In the genomic region with DNA sequence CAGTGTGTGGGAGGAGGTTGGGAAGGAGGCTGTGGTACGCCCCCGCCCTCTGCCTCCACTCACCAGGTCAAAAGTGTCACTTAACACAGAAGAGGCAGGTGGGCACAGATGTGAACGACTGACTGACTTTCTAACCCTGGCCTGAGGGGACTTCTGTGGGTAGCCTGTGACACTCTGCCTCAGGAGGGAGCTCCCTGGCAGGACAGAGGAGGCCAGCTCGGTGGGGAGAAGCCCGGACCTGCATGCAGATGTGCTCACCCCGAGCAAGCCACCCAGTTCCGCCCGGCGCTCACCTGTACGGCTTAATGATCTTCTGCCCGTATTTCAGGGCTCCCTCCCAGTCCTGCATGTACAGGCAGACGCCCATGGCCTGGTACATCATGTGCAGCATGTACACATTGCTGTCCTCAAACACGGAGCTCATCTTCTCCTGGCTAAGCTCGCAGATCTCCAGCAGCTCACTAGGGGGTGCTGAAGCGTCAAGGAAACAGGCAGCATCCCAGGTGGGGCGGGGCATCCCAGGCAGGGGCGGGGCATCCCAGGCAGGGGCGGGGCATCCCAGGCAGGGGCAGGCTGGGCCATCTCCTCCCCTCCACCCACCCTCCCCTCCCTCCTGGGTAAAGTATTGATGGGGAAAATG, we compare ENCODE assay signal across 9 mouse cellular contexts. TPM values are rescaled to one million over a fixed set of nuclear protein-coding genes. Genes with fewer than 3 reads are reported as not detected.
DNase-seq lines count a peak whose midpoint lies in the region; ATAC-seq and TF ChIP-seq lines count a peak whose summit lies in the region.
"Had no signal": no experiment of that assay in that cellular context is flagged by ENCODE, and none has a peak within 500 bp of the region (broad histone marks: within the 10 kb centered on the region; RNA-seq: fewer than 3 reads in every experiment).

No protein-coding gene starts in this region.

- H3K27ac ChIP-seq in thymus, adult 2 months (ENCODE audit: control insufficient read depth, insufficient read depth, low read length): no peak overlapping the region
- no peak overlapping the region for H3K27ac ChIP-seq in liver, embryonic 12.5 days
- H3K27ac ChIP-seq: embryonic facial prominence, embryonic 13.5 days had no signal

- H3K9me3 ChIP-seq in liver, embryonic 12.5 days (replicated peaks): no peaks in the 10 kb centered on the region
- H3K9me3 ChIP-seq: embryonic facial prominence, embryonic 13.5 days had no signal

- ATAC-seq in liver, embryonic 12.5 days: peak; percentile 11; the same call in 1 of the 2 replicates

- no peak for TF ChIP-seq CTCF in thymus, adult 2 months (IDR thresholded peaks at IDR 0.05; ENCODE audit: borderline replicate concordance, control insufficient read depth, extremely low read depth, insufficient read depth, low read length, poor library complexity)

- peak; percentile 67 for DNase-seq in thymus, adult 2 months
- no peak for DNase-seq in thymus, postnatal 0 days (ENCODE audit: low spot score)
- DNase-seq in cerebellum, adult 18-20 months: peak; percentile 43 to 56
- DNase-seq in gastrocnemius, postnatal 10 days: peak; percentile 78
- DNase-seq in kidney, postnatal 36 days: peak; percentile 63 to 84
- DNase-seq in retina, postnatal 1 day: peak; percentile 69
- no peak for DNase-seq in T-cell, adult 2 months (ENCODE audit: low spot score)

- H3K27me3 ChIP-seq in thymus, adult 2 months (ENCODE audit: control insufficient read depth, insufficient read depth, low read length): no peaks in the 10 kb centered on the region
- H3K27me3 ChIP-seq in liver, embryonic 12.5 days (replicated peaks): no peaks in the 10 kb centered on the region
- H3K27me3 ChIP-seq: embryonic facial prominence, embryonic 13.5 days had no signal

- no peaks in the 10 kb centered on the region for H3K36me3 ChIP-seq in thymus, adult 2 months (ENCODE audit: control insufficient read depth, insufficient read depth, low read length)
- peaks cover 52% of the 10 kb centered on the region for H3K36me3 ChIP-seq in liver, embryonic 12.5 days

- H3K4me1 ChIP-seq in thymus, adult 2 months (replicated peaks; ENCODE audit: control insufficient read depth, insufficient read depth, low read length): no peaks in the 10 kb centered on the region
- peaks cover 30% of the 10 kb centered on the region for H3K4me1 ChIP-seq in liver, embryonic 12.5 days

- 91% methylated on average over 18 of the region's 18 CpGs for WGBS in thymus, adult 2 months
- WGBS in liver, embryonic 12.5 days (ENCODE audit: insufficient replicate concordance): 60% methylated on average over 18 of the region's 18 CpGs

- H3K4me2 ChIP-seq in liver, embryonic 12.5 days: no peak overlapping the region
- H3K4me2 ChIP-seq: embryonic facial prominence, embryonic 13.5 days had no signal

- TF ChIP-seq POLR2A in thymus, adult 2 months (IDR thresholded peaks at IDR 0.05; ENCODE audit: control insufficient read depth, extremely low read depth, insufficient read depth, low read length, poor library complexity): no peak

- no peak overlapping the region for H3K9ac ChIP-seq in liver, embryonic 12.5 days
- H3K9ac ChIP-seq: embryonic facial prominence, embryonic 13.5 days had no signal

- no peak overlapping the region for H3K4me3 ChIP-seq in thymus, adult 2 months (ENCODE audit: control insufficient read depth, insufficient read depth, low read length)
- H3K4me3 ChIP-seq in liver, embryonic 12.5 days: no peak overlapping the region
- H3K4me3 ChIP-seq: embryonic facial prominence, embryonic 13.5 days had no signal

RNA-seq across cellular contexts. Expression of a gene that starts 38.5 kb away (rescaled TPM):
- 33.2 and 36.5 TPM in 2 replicates for polyA plus RNA-seq in thymus, adult 2 months (2012; rRNA removed)
- 64.7 and 64.9 TPM in 2 replicates for polyA plus RNA-seq in thymus, postnatal 0 days (2015; fragmentation: Nextera tagmentation; extraction: Ambion mirVana)
- total RNA-seq in gastrocnemius, postnatal 10 days (2021): 100 to 1,000 TPM; 165 to 188 TPM
- 49.0 and 53.4 TPM in 2 replicates for polyA plus RNA-seq in liver, embryonic 12.5 days (2016; fragmentation: Nextera tagmentation; extraction: Ambion mirVana)

Comparison
In these comparisons a context has a peak if more than half of its experiments do, and no peak if none do; other contexts are left out.
1. DNase-seq: peak in thymus, adult 2 months (single experiment), cerebellum, adult 18-20 months (2 of 2), gastrocnemius, postnatal 10 days (single experiment), kidney, postnatal 36 days (2 of 2) and retina, postnatal 1 day (single experiment); none in thymus, postnatal 0 days (single experiment) and T-cell, adult 2 months (single experiment).